Mouse (Mus musculus) hindlimb bud, embryonic 11.5 days (tissue): ENCODE data around the gene Rab11a.
"Not testable (repeated sequence)": the region's sequence is repeated elsewhere in the genome, so short reads cannot be mapped to it uniquely, and the experiment has no call there.

ENCODE experiments used
- DNase-seq: peaks from one replicate; pipeline ENCODE4 v3.0.0-alpha.2; 2012; ENCODE audit warnings: low read depth, low spot score; ENCODE audit errors: extremely low spot score

Gene Rab11a

DNA sequence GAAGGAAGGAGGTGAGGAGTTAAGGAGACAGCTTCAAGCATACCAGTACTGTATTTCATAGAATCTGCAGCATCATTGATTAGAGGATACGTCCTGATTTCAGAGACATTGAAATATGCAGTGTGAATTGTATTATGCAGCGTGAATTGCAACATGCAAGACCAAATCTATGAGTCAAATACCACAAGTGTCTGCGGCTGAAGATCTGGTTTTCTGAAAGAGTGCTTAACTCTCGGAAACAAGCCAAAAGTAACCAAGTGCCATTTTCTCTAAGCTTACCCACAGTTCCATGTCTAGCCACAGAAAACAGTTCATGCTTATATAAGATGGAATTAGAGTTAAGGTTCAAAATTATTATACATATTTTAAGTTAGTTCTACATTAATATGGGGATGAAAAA lies 10.2 kb upstream of the Rab11a start:
- no peak for DNase-seq

- no peak for DNase-seq
Measured at GRCm38 (mm10) chr9:64742453-64742852, 4.9 kb upstream of the Rab11a start.

GRCm38 (mm10) chr9:64739001-64739400 lies 1.4 kb upstream of the Rab11a start:
- no peak for DNase-seq

GRCm38 (mm10) chr9:64736639-64737405 lies 736 bp downstream of the Rab11a start:
- no peak for DNase-seq

- no peak for DNase-seq
Measured at GRCm38 (mm10) chr9:64736076-64736638, 1.4 kb downstream of the Rab11a start.

GRCm38 (mm10) chr9:64734992-64735391 lies 2.6 kb downstream of the Rab11a start:
- DNase-seq = not testable (repeated sequence)

DNA sequence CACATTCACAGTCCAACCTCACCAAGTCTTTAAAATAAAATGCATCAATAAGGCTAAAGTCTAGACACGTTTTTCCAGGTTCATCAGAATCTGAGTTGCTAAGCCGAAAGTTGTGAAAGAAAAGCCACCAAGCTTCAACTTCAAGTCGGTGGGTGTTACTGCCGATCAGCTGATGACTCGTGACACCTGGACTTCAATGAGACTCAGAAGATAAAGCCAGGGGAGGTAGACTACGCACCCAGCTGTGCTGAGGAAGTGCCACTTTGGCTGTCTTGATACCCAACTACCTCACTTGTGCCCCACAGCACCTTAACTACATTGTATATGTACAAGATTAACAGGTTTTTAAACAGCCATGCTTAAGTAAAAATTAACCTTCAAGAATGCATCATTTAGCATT lies 3.4 kb downstream of the Rab11a start:
- DNase-seq = no peak

DNA sequence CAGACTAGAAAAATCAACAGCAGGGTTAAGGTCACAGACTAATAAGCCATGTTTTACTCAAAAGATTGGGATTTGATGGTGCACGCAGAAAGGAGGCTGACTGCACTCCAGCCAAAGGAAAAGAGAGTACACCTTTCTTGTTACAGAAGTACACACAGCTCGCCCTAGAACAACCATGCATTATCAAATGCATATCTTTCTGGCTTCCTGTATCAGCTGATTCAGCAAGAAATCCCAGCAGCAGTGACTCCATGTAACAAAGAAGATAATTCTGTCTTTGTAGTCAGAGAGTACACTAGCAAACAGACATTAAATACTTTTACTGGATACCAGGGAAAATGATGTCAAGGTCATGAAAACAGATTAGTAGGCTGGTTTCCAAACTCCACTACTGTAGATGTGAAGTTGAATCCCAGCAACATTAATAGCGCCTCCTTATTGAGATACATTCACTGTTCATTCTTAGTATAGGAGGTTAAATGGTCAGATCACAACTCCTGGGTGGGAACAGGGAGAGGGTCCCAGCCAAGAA lies 6.5 kb downstream of the Rab11a start:
- DNase-seq = no peak

DNA sequence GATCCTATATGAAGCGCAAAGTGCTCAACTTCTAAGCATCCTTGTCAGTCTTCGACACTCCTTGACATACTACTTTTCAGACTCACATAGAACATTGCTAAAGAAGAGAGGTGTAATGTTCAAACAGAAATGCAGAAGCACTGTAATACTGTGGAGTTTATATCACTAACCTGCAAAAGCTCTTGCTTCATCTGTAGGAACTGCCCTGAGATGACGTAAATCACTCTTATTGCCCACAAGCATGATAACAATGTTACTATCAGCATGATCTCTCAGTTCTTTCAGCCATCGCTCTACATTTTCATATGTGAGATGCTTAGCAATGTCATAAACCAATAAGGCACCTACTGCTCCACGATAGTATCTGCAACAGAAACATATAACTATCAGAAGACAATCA lies 11.1 kb downstream of the Rab11a start:
- DNase-seq = no peak

GRCm38 (mm10) chr9:64719526-64720163 lies 17.9 kb downstream of the Rab11a start:
- no peak for DNase-seq

DNA sequence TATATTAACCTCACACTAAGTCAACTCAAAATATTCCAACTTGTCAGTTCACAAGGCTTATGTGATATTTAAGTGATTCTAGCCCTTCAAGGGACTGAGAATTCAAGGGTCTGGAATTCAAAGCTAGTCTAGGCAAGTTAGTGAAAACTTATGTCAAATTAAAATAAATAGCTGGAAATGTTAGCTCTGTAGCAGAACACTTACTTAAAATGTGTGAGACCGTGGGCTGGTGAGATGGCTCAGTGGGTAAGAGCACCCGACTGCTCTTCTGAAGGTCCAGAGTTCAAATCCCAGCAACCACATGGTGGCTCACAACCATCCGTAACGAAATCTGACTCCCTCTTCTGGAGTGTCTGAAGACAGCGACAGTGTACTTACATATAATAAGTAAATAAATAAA lies 27.3 kb downstream of the Rab11a start:
- DNase-seq = not testable (repeated sequence)

- no peak for DNase-seq
Measured at GRCm38 (mm10) chr9:64704073-64704840, 33.3 kb downstream of the Rab11a start.

GRCm38 (mm10) chr9:64703420-64703965 lies 34.1 kb downstream of the Rab11a start:
- no peak for DNase-seq

DNA sequence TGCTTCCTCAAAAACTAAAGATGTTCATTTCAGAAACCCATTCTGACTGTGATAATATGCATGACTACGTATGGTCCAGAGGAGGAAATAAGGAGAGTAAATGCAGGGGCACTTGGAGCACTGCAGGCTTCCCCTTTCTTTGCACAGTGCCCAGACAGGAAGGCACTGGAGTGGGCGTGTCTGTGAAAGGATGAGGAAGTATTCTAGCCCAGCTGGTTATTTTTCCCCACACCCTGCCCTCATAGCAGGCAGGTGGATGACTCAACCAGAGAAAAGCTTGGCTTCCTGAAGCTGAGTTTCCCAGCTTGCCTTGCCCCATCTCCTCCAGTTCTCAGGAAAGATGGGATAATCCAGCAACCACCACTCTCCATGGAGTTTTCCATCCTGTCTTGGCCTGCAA lies 34.6 kb downstream of the Rab11a start:
- no peak for DNase-seq

GRCm38 (mm10) chr9:64702391-64702790 lies 35.2 kb downstream of the Rab11a start:
- DNase-seq = no peak

- no peak for DNase-seq
Measured at GRCm38 (mm10) chr9:64701651-64702050, 35.9 kb downstream of the Rab11a start.

- DNase-seq = no peak
Measured at GRCm38 (mm10) chr9:64700451-64701311, 36.9 kb downstream of the Rab11a start.

DNA sequence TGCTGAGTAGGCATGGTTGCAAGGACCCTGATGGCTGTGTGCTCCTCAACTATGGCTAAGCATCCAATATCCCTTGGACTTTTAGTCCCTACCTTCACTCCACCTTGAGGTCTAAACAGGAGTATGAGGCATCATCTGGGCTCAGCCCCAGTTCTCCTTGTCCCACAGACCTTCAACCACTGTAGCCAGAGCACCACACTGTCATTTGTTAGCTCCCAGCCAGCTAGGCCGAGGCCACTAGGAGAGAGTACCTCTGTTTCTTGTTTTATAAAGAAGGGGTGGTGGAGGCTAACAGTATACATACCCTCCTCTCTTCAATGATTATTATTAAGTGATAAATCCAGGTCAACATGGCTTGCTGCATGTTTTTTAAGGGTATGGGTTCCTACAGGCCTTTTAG lies 39.0 kb downstream of the Rab11a start:
- no peak for DNase-seq

- no peak for DNase-seq
Measured at GRCm38 (mm10) chr9:64697677-64698076, 39.9 kb downstream of the Rab11a start.

DNA sequence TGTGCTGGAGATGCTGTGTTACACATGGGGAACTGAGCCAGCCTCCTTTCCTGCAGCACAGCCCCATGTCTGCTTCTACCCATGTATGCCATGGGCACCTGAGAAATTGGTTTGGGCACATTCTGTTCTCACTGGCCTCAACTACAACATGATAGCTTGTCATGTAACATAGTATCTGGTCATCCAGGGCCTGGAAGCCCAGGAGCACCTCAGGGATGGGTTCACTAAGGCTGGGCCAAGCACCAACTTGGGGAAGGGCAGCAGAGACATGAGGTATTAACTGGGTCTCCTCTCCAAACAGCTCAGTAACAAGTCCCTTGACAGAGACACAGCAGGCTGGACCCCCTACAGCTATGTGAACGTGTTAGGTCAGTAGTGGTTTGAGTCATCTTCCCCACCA lies 40.6 kb downstream of the Rab11a start:
- no peak for DNase-seq
